Mouse (Mus musculus): ENCODE measurements around the gene Abca7. TPM values are rescaled to one million over a fixed set of nuclear protein-coding genes. Genes with fewer than 3 reads are reported as not detected.

Gene Abca7
- polyA plus RNA-seq, 1 experiment from 2014 or later, result 12.1 TPM

DNA sequence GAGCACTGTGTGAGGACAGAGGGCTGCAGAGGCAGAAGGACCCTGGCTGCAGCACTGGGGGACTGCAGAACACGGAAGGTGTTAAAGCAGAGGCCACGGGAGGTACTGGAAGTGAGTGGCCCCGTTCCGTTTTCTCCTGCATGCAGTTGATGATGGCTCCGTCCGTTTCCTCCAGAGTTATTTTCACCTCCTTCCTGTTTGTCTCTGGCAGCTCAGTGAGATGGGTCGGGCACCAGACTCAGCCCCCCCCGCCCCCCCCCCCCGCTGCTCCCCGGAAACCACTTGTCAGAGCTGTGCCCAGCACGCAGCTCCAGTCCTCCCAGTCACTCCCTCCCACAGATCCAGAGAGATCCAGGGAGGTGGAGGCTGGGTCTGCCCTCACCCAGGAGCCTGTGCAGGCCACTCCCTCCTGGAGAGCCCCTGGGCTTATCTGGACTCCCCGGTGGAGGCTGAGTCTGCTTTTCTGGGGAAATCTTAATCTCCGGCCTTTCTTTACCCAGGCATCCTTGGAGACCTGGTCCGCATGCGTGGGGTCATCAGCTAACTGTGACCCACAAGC is 22.5 kb downstream of the Abca7 start:
- Histone ChIP-seq H3K27me3 (replicated peaks) (peaks cover 15% of the 10 kb centered on the region), H3K4me2 (peak overlapping the region; percentile 73), H3K36me3 (peaks cover 62% of the 10 kb centered on the region), H3K4me1 (peaks cover 73% of the 10 kb centered on the region), H3K27ac (peak overlapping the region; percentile 84), H3K9me3 (replicated peaks) (no peaks in the 10 kb centered on the region), H3K9ac (peak overlapping the region; percentile 56), H3K4me3 (peak overlapping the region; percentile 35)
- WGBS (ENCODE audit: insufficient replicate concordance), result 8% methylated on average over 13 of the region's 15 CpGs
- peak; percentile 74 for ATAC-seq

DNA sequence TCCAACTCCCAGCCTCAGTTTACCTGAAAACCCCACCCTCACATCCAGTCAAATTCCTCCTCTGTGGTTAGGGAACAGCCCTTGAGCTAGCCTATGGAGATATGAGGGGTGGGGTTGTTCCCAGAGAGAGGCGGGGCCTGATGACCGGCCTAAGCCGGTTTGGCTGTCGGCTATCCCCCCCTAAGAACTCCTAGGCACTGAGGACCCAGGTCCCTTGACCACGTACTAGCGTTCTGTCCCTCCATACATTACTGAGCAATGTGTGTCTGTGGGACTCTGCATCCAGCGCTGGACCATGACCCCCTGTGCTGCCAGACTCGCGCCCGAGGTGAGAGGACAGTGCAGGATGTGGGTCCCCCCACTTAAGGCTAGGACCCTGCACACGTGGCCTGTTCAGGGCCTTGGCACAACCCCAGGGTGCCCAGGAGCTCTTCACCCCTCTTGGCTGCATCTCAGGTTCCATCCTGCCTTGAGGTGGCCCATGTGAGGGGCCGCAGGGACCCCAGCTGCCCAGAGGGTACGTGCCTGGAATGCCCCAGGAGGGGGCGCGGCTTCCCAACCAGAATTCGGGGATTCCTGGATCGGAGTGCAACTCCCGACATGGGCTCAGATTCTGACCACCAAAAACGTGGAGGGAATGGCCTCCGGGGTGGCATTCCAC is 23.3 kb downstream of the Abca7 start:
- Histone ChIP-seq H3K9me3 (replicated peaks) (no peaks in the 10 kb centered on the region), H3K4me2 (peak overlapping the region; percentile 73), H3K4me1 (peaks cover 73% of the 10 kb centered on the region), H3K27me3 (replicated peaks) (peaks cover 7% of the 10 kb centered on the region), H3K9ac (peak overlapping the region; percentile 56), H3K36me3 (peaks cover 59% of the 10 kb centered on the region), H3K4me3 (peak overlapping the region; percentile 35), H3K27ac (peak overlapping the region; percentile 84)
- ATAC-seq, result peak; percentile 40
- 56% methylated on average over 20 of the region's 20 CpGs for WGBS (ENCODE audit: insufficient replicate concordance)

DNA sequence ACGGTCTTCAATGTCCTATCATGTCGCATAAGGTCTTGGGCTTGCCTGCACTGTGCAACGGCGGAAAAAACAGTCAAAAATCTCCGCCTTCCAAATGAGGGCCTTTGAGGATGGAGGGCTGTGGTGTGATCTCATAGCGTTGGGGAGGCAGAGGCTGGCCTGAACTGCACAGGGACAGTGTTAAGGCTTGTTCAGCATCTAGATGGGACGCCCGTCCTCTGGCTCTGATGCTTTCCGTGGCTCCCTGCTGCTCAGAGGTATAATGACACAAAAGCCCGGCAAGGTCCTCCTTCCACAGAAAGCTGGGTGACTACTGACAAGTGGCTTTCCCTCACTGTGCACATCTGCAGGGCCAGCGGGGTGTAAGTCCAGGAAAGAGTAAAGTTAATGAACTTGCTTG is 23.9 kb downstream of the Abca7 start:
- 67% methylated on average over 11 of the region's 11 CpGs for WGBS (ENCODE audit: insufficient replicate concordance)
- Histone ChIP-seq H3K4me1 (peaks cover 73% of the 10 kb centered on the region), H3K4me3 (no peak overlapping the region; the same call in 1 of the 2 replicates), H3K9ac (no peak overlapping the region), H3K9me3 (replicated peaks) (no peaks in the 10 kb centered on the region), H3K27me3 (replicated peaks) (peaks cover 1% of the 10 kb centered on the region; the same call in 1 of the 2 replicates), H3K4me2 (peak overlapping the region; percentile 73), H3K27ac (peak overlapping the region; percentile 32; the same call in 1 of the 2 replicates), H3K36me3 (peaks cover 59% of the 10 kb centered on the region)
- no peak for ATAC-seq

DNA sequence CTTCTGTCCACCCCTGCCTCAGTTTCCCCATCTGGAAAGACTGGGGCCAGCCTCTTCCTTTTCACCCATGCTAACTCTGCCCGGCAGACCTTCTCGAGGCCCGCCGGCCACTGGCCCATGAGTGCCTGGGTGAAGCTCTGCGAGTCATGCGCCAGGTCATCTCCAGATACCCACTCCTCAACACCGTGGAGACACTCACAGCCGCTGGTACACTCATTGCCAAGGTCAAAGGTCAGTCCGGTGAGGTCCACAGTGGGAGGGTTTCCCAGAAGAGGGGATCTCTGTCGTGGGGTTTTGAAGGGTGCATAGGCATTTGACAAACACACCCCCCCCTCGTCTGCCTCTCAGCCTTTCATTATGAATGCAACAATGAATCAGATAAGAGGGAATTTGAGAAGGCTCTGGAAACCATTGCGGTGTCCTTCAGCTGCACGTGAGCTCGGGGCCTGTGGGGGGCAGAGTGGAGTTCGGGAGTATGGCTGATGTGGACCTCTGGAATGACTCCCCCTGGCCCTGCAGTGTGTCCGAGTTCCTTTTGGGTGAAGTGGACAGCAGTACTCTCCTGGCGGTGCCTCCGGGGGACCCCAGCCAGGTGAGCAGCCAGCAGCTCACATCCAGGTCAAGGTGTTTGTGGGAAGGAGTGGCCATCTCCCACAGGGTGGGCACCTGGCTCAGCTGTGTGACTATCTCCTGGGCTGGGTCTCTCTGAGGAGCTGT is 24.5 kb downstream of the Abca7 start:
- no peak for ATAC-seq
- no peak overlapping the region for H3K4me3 ChIP-seq
- no peaks in the 10 kb centered on the region for H3K27me3 ChIP-seq (replicated peaks)
- no peak overlapping the region for H3K27ac ChIP-seq
- H3K9ac ChIP-seq, result no peak overlapping the region
- peaks cover 74% of the 10 kb centered on the region for H3K4me1 ChIP-seq
- peaks cover 59% of the 10 kb centered on the region for H3K36me3 ChIP-seq
- H3K9me3 ChIP-seq (replicated peaks), result no peaks in the 10 kb centered on the region
- 80% methylated on average over 18 of the region's 18 CpGs for WGBS (ENCODE audit: insufficient replicate concordance)
- H3K4me2 ChIP-seq, result peak overlapping the region; percentile 73; the same call in 1 of the 2 replicates

DNA sequence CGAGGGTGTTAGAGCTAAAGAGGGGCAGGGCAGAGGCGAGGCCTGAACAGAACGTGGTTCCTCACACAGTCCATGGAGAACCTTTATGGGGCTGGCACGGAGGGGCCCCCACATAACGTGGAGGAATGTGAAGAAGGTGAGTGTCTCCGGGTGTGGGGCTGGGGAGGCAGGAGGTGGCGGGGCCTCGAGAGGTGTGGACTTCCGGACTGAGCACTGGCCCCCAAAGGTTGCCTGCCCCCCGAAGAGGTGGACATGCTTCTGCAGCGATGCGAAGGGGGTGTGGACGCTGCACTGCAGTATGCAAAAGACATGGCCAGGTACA is 25.0 kb downstream of the Abca7 start:
- no peak overlapping the region for H3K4me2 ChIP-seq
- no peak overlapping the region for H3K27ac ChIP-seq
- H3K27me3 ChIP-seq (replicated peaks), result no peaks in the 10 kb centered on the region
- 86% methylated on average over 13 of the region's 13 CpGs for WGBS (ENCODE audit: insufficient replicate concordance)
- no peaks in the 10 kb centered on the region for H3K9me3 ChIP-seq (replicated peaks)
- ATAC-seq, result no peak
- no peak overlapping the region for H3K4me3 ChIP-seq
- peaks cover 60% of the 10 kb centered on the region for H3K36me3 ChIP-seq
- H3K4me1 ChIP-seq, result peaks cover 74% of the 10 kb centered on the region
- H3K9ac ChIP-seq, result no peak overlapping the region

DNA sequence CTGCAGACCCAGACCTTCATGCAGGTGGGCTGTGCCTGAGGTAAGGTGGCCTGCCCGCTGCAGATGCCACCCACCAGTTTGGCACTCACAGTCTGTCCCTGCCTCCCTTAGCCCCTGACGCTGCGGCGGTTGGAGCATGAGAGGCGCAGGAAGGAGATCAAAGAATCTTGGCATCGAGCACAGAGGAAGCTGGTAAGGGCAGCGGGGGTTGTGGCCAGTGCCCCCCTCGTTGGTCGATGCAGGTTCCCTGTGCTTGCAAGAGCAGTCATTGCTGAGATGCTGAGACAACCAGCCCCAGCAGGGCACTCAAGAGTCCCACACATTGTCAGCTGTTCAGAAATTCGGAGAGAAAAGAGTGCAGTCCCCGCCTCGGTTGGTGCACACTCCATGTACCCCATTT is 25.9 kb downstream of the Abca7 start:
- H3K27ac ChIP-seq, result no peak overlapping the region
- no peak overlapping the region for H3K4me3 ChIP-seq
- no peak overlapping the region for H3K4me2 ChIP-seq
- H3K9me3 ChIP-seq (replicated peaks), result no peaks in the 10 kb centered on the region
- no peaks in the 10 kb centered on the region for H3K27me3 ChIP-seq (replicated peaks)
- H3K9ac ChIP-seq, result no peak overlapping the region
- H3K4me1 ChIP-seq, result peaks cover 69% of the 10 kb centered on the region
- H3K36me3 ChIP-seq, result peaks cover 69% of the 10 kb centered on the region
- no peak for ATAC-seq
- WGBS (ENCODE audit: insufficient replicate concordance), result 87% methylated on average over 12 of the region's 12 CpGs

DNA sequence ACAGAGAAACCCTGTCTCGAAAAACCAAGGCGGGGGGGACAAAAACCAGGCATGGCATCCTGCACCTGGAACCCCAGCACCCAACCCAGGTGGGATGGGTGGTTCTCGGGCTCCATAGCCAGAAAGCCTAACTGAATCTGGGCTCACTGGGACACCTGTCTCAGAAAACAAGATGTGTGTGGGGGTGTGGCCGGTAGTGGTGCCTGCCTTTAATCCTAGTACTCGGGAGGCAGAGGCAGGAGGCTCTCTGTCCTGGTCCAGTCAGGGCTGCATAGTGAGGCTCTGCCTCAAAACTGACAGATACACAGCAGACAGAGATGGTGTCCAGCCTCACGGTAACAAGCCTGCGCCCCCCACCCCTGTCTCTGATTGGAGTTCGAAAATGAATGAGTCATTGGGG is 26.5 kb downstream of the Abca7 start:
- peaks cover 75% of the 10 kb centered on the region for H3K36me3 ChIP-seq

DNA sequence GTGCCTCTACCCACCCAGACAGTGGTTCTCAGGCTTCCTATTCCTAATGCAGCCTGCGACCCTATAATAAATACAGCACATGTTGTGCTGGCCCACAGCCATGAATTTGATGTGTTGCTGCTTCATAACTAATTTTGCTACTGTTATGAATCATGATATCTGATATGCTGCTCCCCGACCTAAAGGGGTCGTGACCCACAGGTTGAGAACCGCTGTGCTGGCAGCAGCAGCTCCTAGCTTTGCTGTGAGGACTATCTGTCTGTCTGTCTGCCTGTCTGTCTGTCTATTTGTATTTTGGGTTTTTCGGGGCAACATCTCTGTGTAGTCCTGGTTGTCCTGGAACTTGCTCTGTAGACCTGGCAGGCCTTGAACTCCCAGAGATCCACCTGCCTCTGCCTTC is 27.5 kb downstream of the Abca7 start:
- H3K9me3 ChIP-seq (replicated peaks), result no peaks in the 10 kb centered on the region
- H3K9ac ChIP-seq, result no peak overlapping the region
- peak overlapping the region; percentile 43; the same call in 1 of the 2 replicates for H3K27ac ChIP-seq
- no peak overlapping the region for H3K4me3 ChIP-seq
- peaks cover 85% of the 10 kb centered on the region for H3K36me3 ChIP-seq
- 79% methylated on average over 5 of the region's 5 CpGs for WGBS (ENCODE audit: insufficient replicate concordance)
- no peak for ATAC-seq
- no peaks in the 10 kb centered on the region for H3K27me3 ChIP-seq (replicated peaks)
- peaks cover 72% of the 10 kb centered on the region for H3K4me1 ChIP-seq
- H3K4me2 ChIP-seq, result no peak overlapping the region

More for the DNA sequence above, 26.5 kb downstream of the Abca7 start:
- Histone ChIP-seq H3K4me3 (no peak overlapping the region), H3K9ac (no peak overlapping the region), H3K9me3 (replicated peaks) (no peaks in the 10 kb centered on the region), H3K4me2 (no peak overlapping the region), H3K4me1 (peaks cover 69% of the 10 kb centered on the region), H3K27ac (no peak overlapping the region), H3K27me3 (replicated peaks) (no peaks in the 10 kb centered on the region)
- 84% methylated on average over 8 of the region's 8 CpGs for WGBS (ENCODE audit: insufficient replicate concordance)
- ATAC-seq, result no peak

DNA sequence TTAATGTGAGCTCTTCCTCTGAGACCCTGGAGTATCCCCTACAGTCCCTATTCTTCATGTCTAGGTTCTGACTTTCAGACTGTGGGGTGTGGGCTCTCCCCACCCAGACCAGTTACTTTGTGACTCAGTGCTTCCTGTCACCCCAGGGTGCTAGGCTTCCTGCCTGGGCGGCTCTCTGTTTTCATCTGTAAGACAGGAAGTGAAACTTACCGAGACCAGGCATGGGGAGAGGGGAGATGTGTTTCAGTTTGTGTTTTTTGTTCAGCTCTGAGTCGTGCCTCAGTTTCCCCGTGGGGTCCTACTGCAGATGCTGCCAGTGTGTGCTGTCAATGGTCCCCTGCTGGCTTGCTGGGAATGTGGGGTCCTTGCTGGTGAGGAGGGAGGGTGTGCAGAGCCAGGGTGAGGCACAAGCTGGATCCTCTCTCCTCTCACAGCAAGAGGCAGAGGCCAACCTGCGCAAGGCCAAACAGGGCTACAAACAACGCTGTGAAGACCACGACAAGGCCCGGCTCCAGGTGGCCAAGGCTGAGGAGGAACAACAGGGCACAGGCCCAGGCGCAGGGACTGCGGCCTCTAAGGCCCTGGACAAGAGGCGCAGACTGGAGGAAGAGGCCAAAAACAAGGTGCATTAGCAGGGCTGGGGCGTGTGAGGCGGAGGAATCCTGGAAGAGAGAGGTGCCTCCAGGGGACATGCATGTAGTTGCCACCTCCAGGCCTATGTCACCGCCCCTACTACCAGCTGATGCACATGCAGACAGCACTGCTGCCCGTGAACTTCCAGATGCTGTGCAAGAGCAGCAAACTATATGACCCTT is 28.1 kb downstream of the Abca7 start:
- WGBS (ENCODE audit: insufficient replicate concordance), result 76% methylated on average over 15 of the region's 15 CpGs
- Histone ChIP-seq H3K4me3 (no peak overlapping the region), H3K4me1 (peaks cover 65% of the 10 kb centered on the region), H3K9ac (no peak overlapping the region; the same call in 1 of the 2 replicates), H3K27me3 (replicated peaks) (no peaks in the 10 kb centered on the region), H3K27ac (peak overlapping the region; percentile 43), H3K9me3 (replicated peaks) (no peaks in the 10 kb centered on the region), H3K36me3 (peaks cover 92% of the 10 kb centered on the region), H3K4me2 (no peak overlapping the region)
- no peak for ATAC-seq

DNA sequence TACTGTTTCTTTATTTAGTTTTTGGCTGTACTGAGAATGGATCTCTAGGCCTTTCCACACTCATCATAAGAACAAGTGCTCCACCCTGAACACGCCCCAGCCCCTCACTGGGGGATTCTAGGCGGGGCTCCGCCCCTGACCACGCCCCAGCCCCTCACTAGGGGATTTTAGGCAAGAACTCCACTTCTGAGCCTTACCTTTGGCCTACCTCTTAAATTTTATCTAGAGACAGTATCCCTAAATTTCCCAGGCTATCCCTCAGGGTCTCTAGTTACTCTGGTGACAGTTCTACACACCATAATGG is 28.7 kb downstream of the Abca7 start:
- Histone ChIP-seq H3K4me1 (peaks cover 60% of the 10 kb centered on the region), H3K9ac (no peak overlapping the region), H3K4me2 (no peak overlapping the region), H3K4me3 (no peak overlapping the region), H3K36me3 (peaks cover 93% of the 10 kb centered on the region), H3K9me3 (replicated peaks) (no peaks in the 10 kb centered on the region), H3K27me3 (replicated peaks) (no peaks in the 10 kb centered on the region), H3K27ac (peak overlapping the region; percentile 20; the same call in 1 of the 2 replicates)
- WGBS (ENCODE audit: insufficient replicate concordance), result 53% methylated on average over 4 of the region's 4 CpGs
- ATAC-seq, result no peak

DNA sequence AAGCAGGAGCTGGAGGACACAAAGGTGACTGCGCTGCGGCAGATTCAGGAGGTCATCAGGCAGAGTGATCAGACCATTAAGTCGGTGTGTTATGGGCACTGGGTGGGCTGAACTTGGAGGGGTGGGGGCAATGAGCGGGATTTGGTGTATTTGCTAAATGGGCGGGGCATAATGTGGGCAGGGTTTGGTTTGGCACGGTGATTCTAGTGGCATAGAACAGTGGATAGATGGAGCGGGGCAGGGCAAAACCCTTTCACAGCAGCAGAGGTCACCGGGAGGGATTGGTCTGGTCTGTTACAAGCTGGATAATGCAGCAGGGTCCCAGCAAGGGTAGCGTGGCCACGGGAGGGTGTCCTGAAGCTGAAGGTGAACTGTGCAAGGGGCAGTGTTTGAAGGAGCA is 29.2 kb downstream of the Abca7 start:
- Histone ChIP-seq H3K9ac (peak overlapping the region; percentile 2; the same call in 1 of the 2 replicates), H3K4me2 (no peak overlapping the region), H3K4me1 (peaks cover 55% of the 10 kb centered on the region), H3K9me3 (replicated peaks) (no peaks in the 10 kb centered on the region), H3K4me3 (no peak overlapping the region), H3K36me3 (peaks cover 93% of the 10 kb centered on the region), H3K27ac (peak overlapping the region; percentile 36; the same call in 1 of the 2 replicates), H3K27me3 (replicated peaks) (no peaks in the 10 kb centered on the region)
- ATAC-seq, result no peak
- WGBS (ENCODE audit: insufficient replicate concordance), result 80% methylated on average over 10 of the region's 10 CpGs

Measured in liver, embryonic 12.5 days (tissue).